In genomic region chr4:43763410-43763809, GRCm38 (mm10) we compare ENCODE assay signal across 8 mouse cellular contexts. TPM values are rescaled to one million over a fixed set of nuclear protein-coding genes. Genes with fewer than 3 reads are reported as not detected.
A peak's percentile ranks its signal among the peaks of the same experiment; 100 is the strongest.
DNase-seq lines count a peak whose midpoint lies in the region; ATAC-seq and TF ChIP-seq lines count a peak whose summit lies in the region.
"Had no signal": no experiment of that assay in that cellular context is flagged by ENCODE, and none has a peak within 500 bp of the region (broad histone marks: within the 10 kb centered on the region; RNA-seq: fewer than 3 reads in every experiment).

No protein-coding gene starts in this region.

- no peak overlapping the region for H3K9ac ChIP-seq in limb, embryonic 14.5 days (ENCODE audit: low read depth, low read length, severe bottlenecking)
- H3K9ac ChIP-seq: liver, embryonic 15.5 days had no signal

- H3K4me1 ChIP-seq in thymus, adult 2 months (replicated peaks; ENCODE audit: control insufficient read depth, insufficient read depth, low read length): no peaks in the 10 kb centered on the region
- H3K4me1 ChIP-seq in embryonic fibroblast, embryonic 13.5 days (ENCODE audit: control insufficient read depth, insufficient read depth, low read length): peaks cover 4% of the 10 kb centered on the region; the same call in 1 of the 2 replicates
- H3K4me1 ChIP-seq in limb, embryonic 14.5 days (ENCODE audit: control insufficient read depth, insufficient read depth, low read length): peaks cover 8% of the 10 kb centered on the region; the same call in 1 of the 2 replicates
- H3K4me1 ChIP-seq: liver, embryonic 15.5 days had no signal

- WGBS in thymus, adult 2 months: 22% methylated on average over 7 of the region's 7 CpGs
- WGBS in limb, embryonic 14.5 days: 20% methylated on average over 7 of the region's 7 CpGs

- peak; percentile 28 for DNase-seq in thymus, adult 2 months
- DNase-seq in thymus, adult 18-20 months: no peak
- DNase-seq in adrenal gland, postnatal 36 days: peak; percentile 55 to 66
- peak; percentile 67 for DNase-seq in kidney, adult 9 months
- DNase-seq in limb, embryonic 14.5 days (ENCODE audit: low spot score): peak; percentile 83
- peak; percentile 64 to 77 for DNase-seq in right cerebral cortex, postnatal 10 days (ENCODE audit: low spot score in 2 of 2)

- no peak overlapping the region for H3K4me2 ChIP-seq in limb, embryonic 14.5 days (replicated peaks; ENCODE audit: low read depth, low read length, severe bottlenecking)
- H3K4me2 ChIP-seq: liver, embryonic 15.5 days had no signal

- no peak overlapping the region for H3K4me3 ChIP-seq in thymus, adult 2 months (ENCODE audit: control insufficient read depth, insufficient read depth, low read length)
- no peak overlapping the region for H3K4me3 ChIP-seq in embryonic fibroblast, embryonic 13.5 days (ENCODE audit: insufficient read depth, low read length)
- H3K4me3 ChIP-seq in limb, embryonic 14.5 days (replicated peaks; ENCODE audit: low read length): no peak overlapping the region
- H3K4me3 ChIP-seq: liver, embryonic 15.5 days had no signal

- no peak overlapping the region for H3K27ac ChIP-seq in thymus, adult 2 months (ENCODE audit: control insufficient read depth, insufficient read depth, low read length)
- no peak overlapping the region for H3K27ac ChIP-seq in embryonic fibroblast, embryonic 13.5 days (ENCODE audit: insufficient read depth, low read length)
- H3K27ac ChIP-seq in limb, embryonic 14.5 days (replicated peaks; ENCODE audit: low read depth, low read length): no peak overlapping the region
- H3K27ac ChIP-seq: liver, embryonic 15.5 days had no signal

- no peaks in the 10 kb centered on the region for H3K36me3 ChIP-seq in thymus, adult 2 months (ENCODE audit: control insufficient read depth, insufficient read depth, low read length)
- no peaks in the 10 kb centered on the region for H3K36me3 ChIP-seq in limb, embryonic 14.5 days (ENCODE audit: control insufficient read depth, insufficient read depth, low read length)
- H3K36me3 ChIP-seq: liver, embryonic 15.5 days had no signal

- no peaks in the 10 kb centered on the region for H3K27me3 ChIP-seq in thymus, adult 2 months (ENCODE audit: control insufficient read depth, insufficient read depth, low read length)
- no peaks in the 10 kb centered on the region for H3K27me3 ChIP-seq in limb, embryonic 14.5 days (ENCODE audit: control insufficient read depth, insufficient read depth, low read length)
- H3K27me3 ChIP-seq: liver, embryonic 15.5 days had no signal

- peak; percentile 55; the same call in 1 of the 2 replicates for ATAC-seq in limb, embryonic 14.5 days (ENCODE audit: low FRiP score, low read depth)

- TF ChIP-seq POLR2A in thymus, adult 2 months (IDR thresholded peaks at IDR 0.05; ENCODE audit: control insufficient read depth, extremely low read depth, insufficient read depth, low read length, poor library complexity): no peak
- TF ChIP-seq POLR2A in embryonic fibroblast, embryonic 13.5 days (IDR thresholded peaks at IDR 0.05; ENCODE audit: low read depth, low read length): no peak
- no peak for TF ChIP-seq POLR2A in limb, embryonic 14.5 days (IDR thresholded peaks at IDR 0.05; ENCODE audit: borderline replicate concordance, extremely low read depth, insufficient read depth, insufficient read length)

- TF ChIP-seq CTCF in thymus, adult 2 months (IDR thresholded peaks at IDR 0.05; ENCODE audit: borderline replicate concordance, control insufficient read depth, extremely low read depth, insufficient read depth, low read length, poor library complexity): no peak
- TF ChIP-seq CTCF in embryonic fibroblast, embryonic 13.5 days (IDR thresholded peaks at IDR 0.05; ENCODE audit: borderline replicate concordance, insufficient read depth, low read length): 0 out of 2 replicates have a peak, but pooled peaks have one; percentile 39

- no peaks in the 10 kb centered on the region for H3K9me3 ChIP-seq in limb, embryonic 14.5 days (ENCODE audit: control insufficient read depth, low read length)
- H3K9me3 ChIP-seq: liver, embryonic 15.5 days had no signal

RNA-seq across cellular contexts. Expression of gene Olfr159, which starts 7.4 kb away (rescaled TPM):
- not detected in 2 replicates for polyA plus RNA-seq in thymus, adult 2 months (2012; rRNA removed)
- not detected for total RNA-seq in adrenal gland, postnatal 36 days (2021)
- polyA plus RNA-seq in embryonic fibroblast, embryonic 13.5 days (2011; ENCODE audit: insufficient read length, low read depth, missing spikeins): not detected in 2 replicates
- polyA plus RNA-seq in limb, embryonic 14.5 days (2012; rRNA removed): not detected in 2 replicates
- not detected in 2 replicates for polyA plus RNA-seq in limb, embryonic 14.5 days (2014; fragmentation: Nextera tagmentation; extraction: Ambion mirVana)
- polyA plus RNA-seq: liver, embryonic 15.5 days had no signal

RNA-seq across cellular contexts. Expression of gene Spaar, which starts 33.6 kb away (rescaled TPM):
- polyA plus RNA-seq in thymus, adult 2 months (2012; rRNA removed): 0.64 and 0.96 TPM in 2 replicates
- 1 to 10 TPM; 1.7 to 2.6 TPM for total RNA-seq in adrenal gland, postnatal 36 days (2021)
- polyA plus RNA-seq in embryonic fibroblast, embryonic 13.5 days (2011; ENCODE audit: insufficient read length, low read depth, missing spikeins): not detected in 2 replicates
- 1.0 and 1.3 TPM in 2 replicates for polyA plus RNA-seq in limb, embryonic 14.5 days (2012; rRNA removed)
- polyA plus RNA-seq in limb, embryonic 14.5 days (2014; fragmentation: Nextera tagmentation; extraction: Ambion mirVana): 0.08 and 0.10 TPM in 2 replicates

RNA-seq across cellular contexts. Expression of gene Hrct1, which starts 36.4 kb away (rescaled TPM):
- 1.2 and 1.8 TPM in 2 replicates for polyA plus RNA-seq in thymus, adult 2 months (2012; rRNA removed)
- total RNA-seq in adrenal gland, postnatal 36 days (2021): 1 to 10 TPM; 2.3 to 3.9 TPM
- polyA plus RNA-seq in embryonic fibroblast, embryonic 13.5 days (2011; ENCODE audit: insufficient read length, low read depth, missing spikeins): 0.33 and 0.35 TPM in 2 replicates
- 3.2 and 3.9 TPM in 2 replicates for polyA plus RNA-seq in limb, embryonic 14.5 days (2012; rRNA removed)
- 2.1 and 2.2 TPM in 2 replicates for polyA plus RNA-seq in limb, embryonic 14.5 days (2014; fragmentation: Nextera tagmentation; extraction: Ambion mirVana)

RNA-seq across cellular contexts. Expression of gene Olfr71, which starts 53.4 kb away (rescaled TPM):
- not detected in 2 replicates for polyA plus RNA-seq in thymus, adult 2 months (2012; rRNA removed)
- not detected for total RNA-seq in adrenal gland, postnatal 36 days (2021)
- not detected in 2 replicates for polyA plus RNA-seq in embryonic fibroblast, embryonic 13.5 days (2011; ENCODE audit: insufficient read length, low read depth, missing spikeins)
- polyA plus RNA-seq in limb, embryonic 14.5 days (2012; rRNA removed): not detected in 2 replicates
- not detected in 2 replicates for polyA plus RNA-seq in limb, embryonic 14.5 days (2014; fragmentation: Nextera tagmentation; extraction: Ambion mirVana)
- polyA plus RNA-seq: liver, embryonic 15.5 days had no signal

Comparison
In these comparisons a context has a peak if more than half of its experiments do, and no peak if none do; other contexts are left out.
1. DNase-seq: peak in thymus, adult 2 months (single experiment), adrenal gland, postnatal 36 days (2 of 2), kidney, adult 9 months (single experiment), limb, embryonic 14.5 days (single experiment) and right cerebral cortex, postnatal 10 days (2 of 2); none in thymus, adult 18-20 months (0 of 2).